Mouse (Mus musculus): ENCODE data around the gene Rbfox1. TPM values are rescaled to one million over a fixed set of nuclear protein-coding genes. Genes with fewer than 3 reads are reported as not detected.

The Rbfox1 gene
- total RNA-seq, 2 experiments from 2014 or later: 186 to 195 TPM

GRCm38 (mm10) chr16:7265715-7266114 lies 1380.6 kb downstream of the Rbfox1 start:
- no peak for DNase-seq
- intact Hi-C loops (cut with DNase I): no loop called here

DNA sequence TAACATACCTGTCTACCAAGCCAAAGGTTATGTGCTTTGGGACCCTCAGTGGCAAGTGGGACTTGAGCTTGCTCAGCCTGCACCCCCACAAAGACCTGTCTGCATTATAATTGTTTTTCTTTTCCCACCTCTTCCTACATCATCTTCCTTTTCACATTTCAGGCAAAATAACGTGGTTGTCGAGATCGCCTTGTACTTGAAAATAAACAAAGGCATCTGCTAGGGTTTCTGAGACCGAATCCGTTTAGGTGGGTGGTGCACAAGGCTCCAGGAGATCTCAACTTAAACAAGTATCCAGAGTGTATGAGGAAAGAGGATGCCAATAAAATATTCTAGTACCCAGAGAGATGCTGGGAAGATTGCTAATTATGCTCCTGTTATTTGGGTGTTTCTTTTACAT lies 1390.3 kb downstream of the Rbfox1 start:
- DNase-seq: no peak
- intact Hi-C loops (cut with DNase I): loop anchor here (10.0 kb wide), 1 partner anchor 231 kb away; no protein-coding TSS in a partner anchor

GRCm38 (mm10) chr16:7275901-7276300 lies 1390.7 kb downstream of the Rbfox1 start:
- intact Hi-C loops (cut with DNase I): loop anchor here (10.0 kb wide), 1 partner anchor 231 kb away; no protein-coding TSS in a partner anchor
- DNase-seq: no peak

DNA sequence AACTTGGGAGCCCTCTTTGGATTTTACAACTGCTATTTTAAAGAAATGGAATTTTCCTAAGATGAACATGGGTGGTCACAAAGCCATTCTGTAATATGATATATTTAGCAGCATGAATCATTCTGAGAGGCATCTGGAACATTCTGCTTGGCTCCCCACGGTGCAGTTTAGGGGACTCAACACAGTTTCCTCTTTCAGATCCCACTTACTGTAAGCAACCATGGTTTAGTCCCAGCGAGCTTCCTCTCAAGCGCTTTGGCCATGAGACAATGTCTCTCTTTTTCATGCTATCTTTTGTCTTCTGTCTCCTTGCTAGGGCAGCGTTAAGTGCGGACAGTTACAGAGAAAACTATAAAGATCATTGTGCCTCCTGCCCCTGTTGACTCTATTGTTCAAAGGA lies 1394.4 kb downstream of the Rbfox1 start:
- DNase-seq: no peak

GRCm38 (mm10) chr16:7282257-7282656 lies 1397.1 kb downstream of the Rbfox1 start:
- intact Hi-C loops (cut with DNase I): no loop called here
- DNase-seq: peak in 1 of 2 experiments; percentile 24

More for the DNA sequence above, 1394.4 kb downstream of the Rbfox1 start:
- intact Hi-C loops (cut with DNase I): loop anchor here (10.0 kb wide), 1 partner anchor 235 kb away; no protein-coding TSS in a partner anchor

- intact Hi-C loops (cut with DNase I): no loop called here
- DNase-seq: no peak
These were observed 1408.0 kb downstream of the Rbfox1 start for GRCm38 (mm10) chr16:7292985-7293805.

- intact Hi-C loops (cut with DNase I): no loop called here
These were observed 1417.3 kb downstream of the Rbfox1 start for GRCm38 (mm10) chr16:7302416-7302815.

GRCm38 (mm10) chr16:7329196-7329595 lies 1444.0 kb downstream of the Rbfox1 start:
- intact Hi-C loops (cut with DNase I): no loop called here
- peak; percentile 23 to 35 for DNase-seq

More at GRCm38 (mm10) chr16:7302416-7302815, 1417.3 kb downstream of the Rbfox1 start:
- DNase-seq: no peak

- DNase-seq: no peak
- intact Hi-C loops (cut with DNase I): no loop called here
These were observed 1456.0 kb downstream of the Rbfox1 start for GRCm38 (mm10) chr16:7341186-7341585.

- DNase-seq: no peak
- intact Hi-C loops (cut with DNase I): no loop called here
These were observed 1460.1 kb downstream of the Rbfox1 start for GRCm38 (mm10) chr16:7345298-7345697.

- intact Hi-C loops (cut with DNase I): no loop called here
These were observed 1461.0 kb downstream of the Rbfox1 start for GRCm38 (mm10) chr16:7346001-7346625.

GRCm38 (mm10) chr16:7347522-7348165 lies 1462.5 kb downstream of the Rbfox1 start:
- intact Hi-C loops (cut with DNase I): no loop called here
- DNase-seq: no peak

More at GRCm38 (mm10) chr16:7346001-7346625, 1461.0 kb downstream of the Rbfox1 start:
- DNase-seq: no peak

GRCm38 (mm10) chr16:7352808-7353207 lies 1467.7 kb downstream of the Rbfox1 start:
- intact Hi-C loops (cut with DNase I): no loop called here
- no peak for DNase-seq

DNA sequence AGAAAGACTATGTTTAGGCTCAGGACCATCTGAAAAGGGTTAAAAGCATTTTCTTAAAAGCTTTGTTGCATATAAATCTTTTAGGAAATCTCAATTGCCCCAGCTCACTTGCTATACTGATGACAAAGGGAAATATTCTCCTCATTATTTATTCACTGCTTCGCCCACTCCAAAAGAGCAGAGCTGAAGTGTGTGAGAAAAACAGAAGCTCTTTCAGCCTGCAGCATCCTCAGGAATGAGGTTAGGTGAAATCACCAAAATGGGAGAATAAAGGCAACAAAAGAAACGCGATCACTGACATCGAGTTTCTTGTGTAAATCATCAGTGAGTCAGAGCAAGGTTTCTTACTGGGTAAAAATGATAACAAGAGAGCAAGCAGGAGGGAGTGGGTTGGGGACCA lies 1469.0 kb downstream of the Rbfox1 start:
- no peak for DNase-seq
- intact Hi-C loops (cut with DNase I): no loop called here

DNA sequence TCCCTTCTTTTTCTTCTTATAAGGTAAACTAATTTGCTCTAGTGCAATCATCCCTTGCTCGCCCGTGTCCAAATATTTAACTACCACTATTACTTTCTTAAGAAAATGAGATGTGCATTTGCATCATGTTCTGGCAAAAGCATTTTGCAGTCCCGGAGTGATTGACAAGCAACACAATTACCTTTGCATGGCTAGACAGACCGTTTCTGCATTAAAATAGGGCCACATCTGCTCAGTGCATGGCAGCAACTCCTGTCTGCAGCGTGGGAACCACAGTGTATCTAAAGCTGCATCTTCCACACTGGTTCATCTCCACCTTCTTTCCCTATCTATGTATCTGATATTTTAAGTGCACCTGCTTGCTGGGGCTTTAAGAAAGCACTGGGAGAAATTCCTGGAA lies 1473.9 kb downstream of the Rbfox1 start:
- intact Hi-C loops (cut with DNase I): no loop called here
- DNase-seq: no peak

GRCm38 (mm10) chr16:7360706-7361105 lies 1475.6 kb downstream of the Rbfox1 start:
- no peak for DNase-seq
- intact Hi-C loops (cut with DNase I): no loop called here

GRCm38 (mm10) chr16:7365878-7366277 lies 1480.7 kb downstream of the Rbfox1 start:
- intact Hi-C loops (cut with DNase I): no loop called here
- DNase-seq: no peak

GRCm38 (mm10) chr16:7374146-7374545 lies 1489.0 kb downstream of the Rbfox1 start:
- intact Hi-C loops (cut with DNase I): no loop called here
- no peak for DNase-seq

DNA sequence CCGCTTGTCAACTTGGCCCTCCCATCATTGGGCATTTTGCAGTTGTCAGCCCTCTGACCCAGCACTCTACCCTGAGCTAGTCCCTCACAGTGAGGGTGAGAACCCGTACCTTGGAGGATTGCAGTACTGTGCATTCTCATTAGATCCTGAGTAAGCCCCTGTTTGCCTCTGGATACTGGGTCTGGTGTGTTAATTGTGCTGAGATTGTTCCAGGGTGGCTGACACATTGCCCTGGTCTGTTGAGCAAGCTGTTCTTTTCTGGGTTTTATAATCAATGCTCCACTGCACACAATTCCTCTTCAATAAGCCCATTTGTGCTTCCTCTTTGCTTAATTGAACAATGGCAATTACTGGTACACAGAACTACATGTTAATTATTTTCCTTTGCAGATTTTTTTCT lies 1489.5 kb downstream of the Rbfox1 start:
- no peak for DNase-seq

GRCm38 (mm10) chr16:7396101-7396500 lies 1510.9 kb downstream of the Rbfox1 start:
- intact Hi-C loops (cut with DNase I): no loop called here

More for the DNA sequence above, 1489.5 kb downstream of the Rbfox1 start:
- intact Hi-C loops (cut with DNase I): no loop called here

More at GRCm38 (mm10) chr16:7396101-7396500, 1510.9 kb downstream of the Rbfox1 start:
- no peak for DNase-seq

All from gastrocnemius, postnatal 36 days (tissue).